Mouse (Mus musculus) heart, postnatal 0 days (tissue): ENCODE results near the gene Vmp1. TPM values are rescaled to one million over a fixed set of nuclear protein-coding genes. Genes with fewer than 3 reads are reported as not detected.

Experiments used
- ATAC-seq: fragments of 200-750 bp; cut with Nextera tagmentation; 2 replicates; pipeline ENCODE4 v1.8.0; 2017; ENCODE audit warnings: low read depth, moderate number of reproducible peaks, moderate library complexity; ENCODE audit not compliant: insufficient read depth
- DNase-seq: peaks from one replicate; pipeline ENCODE4 v3.0.0-alpha.2; 2016; ENCODE audit warnings: low spot score
- H3K27ac ChIP-seq: fragments of 300-500 bp; sonication (generic); 2 replicates; pipeline ENCODE4 v1.5.1; 2014; ENCODE audit warnings: low read depth, mild to moderate bottlenecking
- H3K27me3 ChIP-seq: fragments of 300-500 bp; sonication (generic); 2 replicates; pipeline ENCODE4 v1.6.1; 2014; ENCODE audit warnings: low read length, mixed read lengths; ENCODE audit not compliant: control insufficient read depth, insufficient read depth
- H3K36me3 ChIP-seq: fragments of 300-500 bp; sonication (generic); replicated peaks from 2 replicates; pipeline ENCODE4 v1.6.1; 2014; ENCODE audit warnings: low read length, mixed read lengths; ENCODE audit not compliant: control insufficient read depth, insufficient read depth
- H3K4me1 ChIP-seq: fragments of 300-500 bp; sonication (generic); 2 replicates; pipeline ENCODE4 v1.6.1; 2014; ENCODE audit warnings: antibody characterized with exemption; ENCODE audit not compliant: control insufficient read depth, insufficient read depth
- H3K4me2 ChIP-seq: fragments of 300-500 bp; sonication (generic); 2 replicates; pipeline ENCODE4 v1.6.1; 2014; ENCODE audit warnings: low read depth, mild to moderate bottlenecking, low read length, moderate library complexity
- H3K4me3 ChIP-seq: fragments of 300-500 bp; sonication (generic); 2 replicates; pipeline ENCODE4 v1.5.1; 2014; ENCODE audit warnings: low read depth, low read length
- H3K9ac ChIP-seq: fragments of 300-500 bp; sonication (generic); replicated peaks from 2 replicates; pipeline ENCODE4 v1.6.1; 2014; ENCODE audit warnings: low read depth, low read length, mixed read lengths
- H3K9me3 ChIP-seq: fragments of 300-500 bp; sonication (generic); replicated peaks from 2 replicates; pipeline ENCODE4 v1.6.1; 2016; ENCODE audit warnings: low read length; ENCODE audit not compliant: control insufficient read depth
- CTCF ChIP-seq: IDR thresholded peaks from 2 replicates; pipeline ENCODE4 v1.5.1; 2016; ENCODE audit warnings: antibody characterized with exemption, control low read depth, low read depth
- EP300 ChIP-seq: IDR thresholded peaks from 2 replicates; pipeline ENCODE4 v1.6.1; 2016; ENCODE audit warnings: antibody characterized with exemption, low read depth
- WGBS: fragments of 180-500 bp; shearing (Covaris S2); extraction: QIAGEN DNeasy Blood & Tissue Kit; methylation state at CpG from one replicate; pipeline ENCODE4 v1.1.7; 2014; 5-methylcytosine and 5-hydroxymethylcytosine counted together
- polyA plus RNA-seq: library from polyadenylated mRNA; unstranded; fragments of >200 nt; fragmentation: Nextera tagmentation; extraction: Ambion mirVana; gene quantifications from 2 replicates; pipeline ENCODE4 v1.2.1, GENCODE M21; 2015
- total RNA-seq: library from RNA; depleted of rRNA; stranded (reverse); fragments of >200 nt; gene quantifications from 2 replicates; pipeline ENCODE4 v1.2.3, GENCODE M21; 2014; ENCODE audit warnings: low replicate concordance

Vmp1 gene
- total and polyA plus RNA-seq, 2 experiments from 2014 or later: 48.9 to 77.9 TPM

GRCm38 (mm10) chr11:86682861-86683260 lies 775 bp downstream of the Vmp1 start:
- ATAC-seq: no peak
- Histone ChIP-seq H3K9ac (peak overlapping the region; percentile 78), H3K27me3 (no peaks in the 10 kb centered on the region), H3K27ac (peak overlapping the region; percentile 90), H3K4me1 (peaks cover 22% of the 10 kb centered on the region), H3K36me3 (no peaks in the 10 kb centered on the region; the same call in 1 of the 2 replicates), H3K4me3 (peak overlapping the region; percentile 68), H3K4me2 (peak overlapping the region; percentile 91), H3K9me3 (no peaks in the 10 kb centered on the region)
- WGBS: 31% methylated on average over 7 of the region's 7 CpGs
- no peak for TF ChIP-seq EP300
- TF ChIP-seq CTCF: no peak
- DNase-seq: no peak

- H3K4me1 ChIP-seq: peaks cover 22% of the 10 kb centered on the region
- no peak overlapping the region for H3K9ac ChIP-seq
- WGBS: 67% methylated on average over 3 of the region's 3 CpGs
- H3K4me3 ChIP-seq: no peak overlapping the region
- no peak overlapping the region for H3K4me2 ChIP-seq
- H3K9me3 ChIP-seq: no peaks in the 10 kb centered on the region
- no peak for TF ChIP-seq EP300
- no peak for TF ChIP-seq CTCF
- DNase-seq (no peak), ATAC-seq (no peak)
- no peaks in the 10 kb centered on the region for H3K27me3 ChIP-seq
- no peak overlapping the region for H3K27ac ChIP-seq
- no peaks in the 10 kb centered on the region; the same call in 1 of the 2 replicates for H3K36me3 ChIP-seq
These were observed 2.2 kb downstream of the Vmp1 start for GRCm38 (mm10) chr11:86681423-86681822.

DNA sequence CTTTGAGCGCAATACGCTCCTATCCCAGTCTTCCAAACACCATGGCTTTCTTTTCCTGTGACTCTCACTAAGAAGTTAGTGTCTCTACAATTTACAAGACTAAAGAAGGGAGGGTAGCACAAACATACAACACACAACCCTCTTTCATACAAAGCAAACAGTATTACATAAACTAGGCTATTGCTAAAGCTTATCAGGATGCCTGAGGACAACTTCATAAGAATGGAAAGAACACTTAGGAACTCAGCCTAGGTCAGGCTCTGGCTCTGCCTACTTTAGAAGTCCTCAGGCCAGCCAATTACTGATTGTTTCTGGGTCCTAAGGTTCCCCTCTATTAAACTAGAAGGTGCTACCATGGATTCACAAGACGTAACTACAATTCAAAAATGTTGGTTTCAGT lies 2.9 kb downstream of the Vmp1 start:
- no peaks in the 10 kb centered on the region for H3K9me3 ChIP-seq
- no peak overlapping the region for H3K9ac ChIP-seq
- ATAC-seq (no peak), DNase-seq (no peak)
- H3K36me3 ChIP-seq: no peaks in the 10 kb centered on the region; the same call in 1 of the 2 replicates
- TF ChIP-seq EP300 (no peak), CTCF (no peak)
- H3K27me3 ChIP-seq: no peaks in the 10 kb centered on the region
- peaks cover 22% of the 10 kb centered on the region for H3K4me1 ChIP-seq
- H3K27ac ChIP-seq: no peak overlapping the region
- H3K4me3 ChIP-seq: no peak overlapping the region
- no peak overlapping the region for H3K4me2 ChIP-seq
- 90% methylated on average over 3 of the region's 3 CpGs for WGBS

- no peak for TF ChIP-seq EP300
- no peak for TF ChIP-seq CTCF
These were observed 4.7 kb downstream of the Vmp1 start for GRCm38 (mm10) chr11:86678957-86679356.

DNA sequence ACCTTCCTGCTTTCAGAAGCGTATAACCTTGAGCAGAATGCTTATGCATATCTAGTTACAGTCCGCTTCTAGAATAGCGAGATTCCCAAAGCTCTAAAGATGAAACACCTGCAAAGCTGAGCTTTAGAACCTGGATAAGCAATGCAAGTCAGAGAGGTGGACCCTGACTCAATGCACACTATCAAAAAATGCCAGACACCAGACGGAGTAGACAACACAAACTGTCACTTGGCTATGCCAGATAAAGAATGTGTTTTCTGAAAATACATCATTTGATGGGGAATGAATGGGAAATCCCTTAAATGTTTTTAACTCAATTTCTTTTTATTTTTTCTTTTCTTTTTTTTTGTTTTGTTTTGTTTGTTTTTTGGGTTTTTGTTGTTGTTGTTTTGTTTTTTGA lies 8.1 kb downstream of the Vmp1 start:
- ATAC-seq: no peak
- 80% methylated on average over 4 of the region's 4 CpGs for WGBS

More at GRCm38 (mm10) chr11:86678957-86679356, 4.7 kb downstream of the Vmp1 start:
- ATAC-seq (no peak), DNase-seq (no peak)
- WGBS: 58% methylated on average over 5 of the region's 5 CpGs
- no peaks in the 10 kb centered on the region for H3K9me3 ChIP-seq
- H3K27ac ChIP-seq: peak overlapping the region; percentile 15; the same call in 1 of the 2 replicates
- no peak overlapping the region for H3K4me3 ChIP-seq
- H3K4me2 ChIP-seq: no peak overlapping the region
- H3K27me3 ChIP-seq: no peaks in the 10 kb centered on the region
- no peaks in the 10 kb centered on the region; the same call in 1 of the 2 replicates for H3K36me3 ChIP-seq
- H3K9ac ChIP-seq: no peak overlapping the region
- H3K4me1 ChIP-seq: peaks cover 7% of the 10 kb centered on the region

GRCm38 (mm10) chr11:86672772-86673171 lies 10.9 kb downstream of the Vmp1 start:
- Histone ChIP-seq H3K27ac (no peak overlapping the region), H3K4me1 (peaks cover 3% of the 10 kb centered on the region; the same call in 1 of the 2 replicates), H3K36me3 (no peaks in the 10 kb centered on the region), H3K4me3 (no peak overlapping the region), H3K9me3 (no peaks in the 10 kb centered on the region), H3K9ac (no peak overlapping the region), H3K4me2 (no peak overlapping the region), H3K27me3 (no peaks in the 10 kb centered on the region)
- DNase-seq: no peak
- TF ChIP-seq CTCF: no peak
- no peak for TF ChIP-seq EP300
- ATAC-seq: no peak
- 56% methylated on average over 3 of the region's 3 CpGs for WGBS

More for the DNA sequence above, 8.1 kb downstream of the Vmp1 start:
- H3K4me2 ChIP-seq: no peak overlapping the region
- H3K27me3 ChIP-seq: no peaks in the 10 kb centered on the region
- no peak overlapping the region for H3K27ac ChIP-seq
- no peaks in the 10 kb centered on the region; the same call in 1 of the 2 replicates for H3K36me3 ChIP-seq
- no peak for TF ChIP-seq EP300
- H3K4me1 ChIP-seq: peaks cover 3% of the 10 kb centered on the region; the same call in 1 of the 2 replicates
- no peak overlapping the region for H3K9ac ChIP-seq
- H3K4me3 ChIP-seq: no peak overlapping the region
- DNase-seq: no peak
- H3K9me3 ChIP-seq: no peaks in the 10 kb centered on the region
